Mouse (Mus musculus) G1E-ER4 (cell line): ENCODE measurements at regions not wholly inside any gene's neighbourhood (a gene's known extent, or its start where the extent isn't known, plus 50 kb on each side); places are given as distances from the start of the nearest gene placed in this dataset.

ENCODE experiments used
- GATA1 ChIP-seq: IDR thresholded peaks from one replicate; pipeline ENCODE4 v1.8.0; 2012; ENCODE audit warnings: low read length, inconsistent platforms

GRCm38 (mm10) chr3:21625039-21625438 is 451.4 kb upstream of the Tbl1xr1 start:
- no peak for TF ChIP-seq GATA1

- no peak for TF ChIP-seq GATA1
Measured at GRCm38 (mm10) chr3:21626029-21626428, 450.4 kb upstream of the Tbl1xr1 start.

- no peak for TF ChIP-seq GATA1
Measured at GRCm38 (mm10) chr3:21633600-21634221, 442.7 kb upstream of the Tbl1xr1 start.

GRCm38 (mm10) chr3:21634675-21635204 is 441.7 kb upstream of the Tbl1xr1 start:
- TF ChIP-seq GATA1 = no peak

GRCm38 (mm10) chr3:21638886-21639285 is 437.6 kb upstream of the Tbl1xr1 start:
- no peak for TF ChIP-seq GATA1

- no peak for TF ChIP-seq GATA1
Measured at GRCm38 (mm10) chr3:21639576-21639975, 436.9 kb upstream of the Tbl1xr1 start.

- TF ChIP-seq GATA1 = no peak
Measured at GRCm38 (mm10) chr3:21644086-21644485, 432.4 kb upstream of the Tbl1xr1 start.

GRCm38 (mm10) chr3:21645268-21645667 is 431.2 kb upstream of the Tbl1xr1 start:
- TF ChIP-seq GATA1 = no peak

- TF ChIP-seq GATA1 = no peak
Measured at GRCm38 (mm10) chr3:21649885-21650469, 426.5 kb upstream of the Tbl1xr1 start.

- TF ChIP-seq GATA1 = no peak
Measured at GRCm38 (mm10) chr3:21655301-21655700, 421.2 kb upstream of the Tbl1xr1 start.

GRCm38 (mm10) chr3:21667349-21668143 is 408.9 kb upstream of the Tbl1xr1 start:
- TF ChIP-seq GATA1 = no peak

- TF ChIP-seq GATA1 = no peak
Measured at GRCm38 (mm10) chr3:21671885-21672284, 404.6 kb upstream of the Tbl1xr1 start.

GRCm38 (mm10) chr3:21672492-21672891 is 404.0 kb upstream of the Tbl1xr1 start:
- TF ChIP-seq GATA1 = no peak

GRCm38 (mm10) chr3:21673466-21673865 is 403.0 kb upstream of the Tbl1xr1 start:
- no peak for TF ChIP-seq GATA1

GRCm38 (mm10) chr3:21678265-21678664 is 398.2 kb upstream of the Tbl1xr1 start:
- TF ChIP-seq GATA1 = no peak

GRCm38 (mm10) chr3:21678734-21679133 is 397.7 kb upstream of the Tbl1xr1 start:
- no peak for TF ChIP-seq GATA1
